Mouse (Mus musculus): ENCODE data around the gene Olfr835.

The Olfr835 gene

DNA sequence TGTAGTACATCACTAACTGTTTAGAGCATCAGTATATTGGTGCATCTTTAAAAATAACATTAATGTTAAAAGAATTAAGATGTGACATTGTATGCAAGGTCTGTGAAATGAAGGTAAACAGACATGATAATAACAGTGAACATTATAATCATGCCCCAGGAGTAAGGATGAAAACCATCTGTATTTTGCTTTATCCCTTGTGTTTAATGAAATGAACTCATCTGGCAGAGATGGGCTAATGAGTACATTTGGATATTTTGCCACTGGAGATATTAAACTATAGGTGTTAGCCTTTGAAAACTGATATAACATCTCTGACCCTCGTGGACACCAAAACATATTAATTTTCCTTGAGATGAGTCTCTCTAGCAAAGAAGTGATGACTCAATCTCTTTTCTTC is at the start of gene Olfr835:
Olfr835 (plus strand) TSS at position 301 of the 400 bp plus-strand sequence.
- DNase-seq (ENCODE audit: low spot score) = no peak

DNA sequence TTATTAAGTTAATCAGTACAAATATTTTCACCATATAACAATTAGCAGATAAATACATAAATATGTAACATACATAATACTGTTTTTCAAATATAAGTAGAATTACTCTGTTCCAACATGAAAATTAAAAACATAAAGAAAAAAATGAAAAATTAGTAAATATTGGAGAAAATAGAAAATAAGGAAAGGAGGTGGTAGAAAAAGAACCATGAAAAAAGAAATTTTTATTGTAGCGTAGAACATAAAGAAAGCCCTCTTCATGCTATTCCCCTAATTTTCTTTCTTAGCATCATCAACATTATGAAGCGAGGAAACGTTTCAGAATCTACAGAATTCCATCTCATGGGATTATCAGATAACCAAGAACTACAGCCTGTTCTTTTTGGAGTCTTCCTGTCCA is 44.8 kb upstream of the Olfr835 start, which contains the start of gene Olfr834:
Olfr834 (plus strand) TSS at position 301 of the 400 bp plus-strand sequence.
- no peak for DNase-seq (ENCODE audit: low spot score)

- no peak for DNase-seq (ENCODE audit: low spot score)
Observed at GRCm38 (mm10) chr9:19084986-19085385, 52.5 kb downstream of the Olfr835 start.
